Mouse (Mus musculus): ENCODE data around the gene Parm1.

Parm1 gene

DNA sequence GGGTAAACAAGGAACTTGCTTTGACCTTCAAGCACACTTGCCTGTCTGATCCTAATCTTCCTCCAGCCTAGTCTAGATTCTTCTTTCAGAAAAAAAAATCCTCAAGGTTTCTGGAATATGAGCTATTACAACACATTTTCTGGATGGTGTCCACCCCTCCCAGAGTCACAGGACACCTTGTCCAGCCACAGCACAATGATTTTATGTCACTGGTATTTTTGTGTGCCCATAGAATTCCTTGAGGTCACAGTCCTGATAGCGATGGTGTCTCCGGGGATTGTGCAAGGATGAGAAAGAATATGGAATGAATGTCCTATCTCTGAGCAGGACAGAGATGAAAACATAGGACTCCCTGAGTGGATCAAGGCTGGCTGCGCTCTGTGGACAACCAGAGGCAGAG is 48.0 kb downstream of the Parm1 start:
- intact Hi-C loops (cut with DNase I) = no loop called here

DNA sequence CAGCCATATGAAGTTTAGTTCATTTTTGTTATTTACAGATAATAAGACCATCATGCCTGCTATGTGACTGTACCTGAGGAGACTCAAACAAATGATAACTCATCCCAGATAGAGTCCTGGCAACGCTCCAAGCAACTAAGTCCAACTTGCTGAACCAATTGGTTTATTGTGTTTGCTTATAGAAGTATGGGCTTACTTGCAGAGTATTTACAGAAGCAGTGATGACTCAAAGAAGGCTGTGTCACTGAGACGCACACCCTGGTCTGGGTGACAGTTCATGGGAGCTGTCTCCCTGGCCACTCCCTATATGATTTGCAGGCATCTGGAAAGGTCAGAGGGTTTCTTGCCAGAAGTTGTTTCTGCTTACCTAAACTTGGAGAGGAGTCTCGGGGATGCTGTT is 49.2 kb downstream of the Parm1 start:
- intact Hi-C loops (cut with DNase I) = no loop called here

- intact Hi-C loops (cut with DNase I) = no loop called here
These were observed 56.8 kb downstream of the Parm1 start for GRCm38 (mm10) chr5:91574211-91574610.

- intact Hi-C loops (cut with DNase I) = loop anchor here (5.0 kb wide), 1 partner anchor 62 kb away; the partner anchor contains the start of gene Parm1
These were observed 61.5 kb downstream of the Parm1 start for GRCm38 (mm10) chr5:91578924-91579323.

GRCm38 (mm10) chr5:91581799-91582198 is 64.4 kb downstream of the Parm1 start:
- intact Hi-C loops (cut with DNase I) = no loop called here

GRCm38 (mm10) chr5:91586206-91586605 is 68.8 kb downstream of the Parm1 start:
- intact Hi-C loops (cut with DNase I) = no loop called here

- intact Hi-C loops (cut with DNase I) = no loop called here
These were observed 76.7 kb downstream of the Parm1 start for GRCm38 (mm10) chr5:91594083-91594482.

DNA sequence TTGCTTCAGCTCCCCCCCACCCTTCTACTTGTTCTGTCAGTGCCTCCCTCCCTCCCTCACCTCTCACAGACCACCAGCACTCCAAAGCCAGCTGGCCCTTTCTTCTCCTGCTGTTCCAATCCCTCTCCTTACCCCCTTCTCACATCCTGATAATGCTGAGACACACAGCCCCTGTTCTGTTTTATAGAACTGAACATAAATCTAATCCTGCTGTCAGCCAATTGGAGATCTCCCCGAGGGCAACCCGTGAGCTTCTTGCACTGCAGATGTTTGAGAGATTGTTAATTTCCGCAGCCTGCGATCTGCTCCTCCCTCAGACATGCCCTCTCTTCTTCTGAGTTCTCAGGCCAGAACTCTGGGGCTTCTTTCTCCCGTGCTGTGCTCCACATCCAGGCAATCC is 79.8 kb downstream of the Parm1 start:
- intact Hi-C loops (cut with DNase I) = no loop called here

- intact Hi-C loops (cut with DNase I) = no loop called here
These were observed 82.4 kb downstream of the Parm1 start for GRCm38 (mm10) chr5:91599801-91600200.

DNA sequence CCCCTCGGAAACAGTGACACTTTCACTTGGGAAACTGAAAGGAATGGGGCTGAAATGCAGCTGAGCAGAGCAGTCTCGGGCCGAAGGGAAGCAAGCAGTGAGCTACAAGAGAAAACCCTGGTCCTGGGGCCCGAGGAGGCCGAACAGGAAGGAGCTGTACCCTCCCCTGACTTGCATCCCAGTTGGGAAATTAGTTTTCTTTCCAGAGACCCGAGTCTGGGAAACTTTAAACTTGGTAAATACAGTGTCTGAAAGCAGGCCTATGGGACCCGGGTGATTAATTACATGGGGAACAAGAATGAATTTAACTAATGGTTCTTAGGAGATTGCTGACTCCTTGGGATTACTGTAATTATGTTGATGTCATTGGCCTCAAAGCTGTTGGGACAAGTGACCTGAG is 85.9 kb downstream of the Parm1 start:
- intact Hi-C loops (cut with DNase I) = no loop called here

GRCm38 (mm10) chr5:91603787-91604439 is 86.5 kb downstream of the Parm1 start:
- intact Hi-C loops (cut with DNase I) = no loop called here

- intact Hi-C loops (cut with DNase I) = no loop called here
These were observed 89.8 kb downstream of the Parm1 start for GRCm38 (mm10) chr5:91607234-91607633.

- intact Hi-C loops (cut with DNase I) = no loop called here
These were observed 90.4 kb downstream of the Parm1 start for GRCm38 (mm10) chr5:91607841-91608240.

GRCm38 (mm10) chr5:91609041-91609440 is 91.6 kb downstream of the Parm1 start:
- intact Hi-C loops (cut with DNase I) = no loop called here

GRCm38 (mm10) chr5:91609511-91610300 is 92.3 kb downstream of the Parm1 start:
- intact Hi-C loops (cut with DNase I) = no loop called here

- intact Hi-C loops (cut with DNase I) = no loop called here
These were observed 93.1 kb downstream of the Parm1 start for GRCm38 (mm10) chr5:91610499-91610898.

- intact Hi-C loops (cut with DNase I) = no loop called here
These were observed 94.2 kb downstream of the Parm1 start for GRCm38 (mm10) chr5:91611589-91611988.

- intact Hi-C loops (cut with DNase I) = no loop called here
These were observed 100.2 kb downstream of the Parm1 start for GRCm38 (mm10) chr5:91617331-91618233.

- intact Hi-C loops (cut with DNase I) = no loop called here
These were observed 101.3 kb downstream of the Parm1 start for GRCm38 (mm10) chr5:91618661-91619173.

- intact Hi-C loops (cut with DNase I) = no loop called here
These were observed 103.8 kb downstream of the Parm1 start for GRCm38 (mm10) chr5:91621197-91621596.

DNA sequence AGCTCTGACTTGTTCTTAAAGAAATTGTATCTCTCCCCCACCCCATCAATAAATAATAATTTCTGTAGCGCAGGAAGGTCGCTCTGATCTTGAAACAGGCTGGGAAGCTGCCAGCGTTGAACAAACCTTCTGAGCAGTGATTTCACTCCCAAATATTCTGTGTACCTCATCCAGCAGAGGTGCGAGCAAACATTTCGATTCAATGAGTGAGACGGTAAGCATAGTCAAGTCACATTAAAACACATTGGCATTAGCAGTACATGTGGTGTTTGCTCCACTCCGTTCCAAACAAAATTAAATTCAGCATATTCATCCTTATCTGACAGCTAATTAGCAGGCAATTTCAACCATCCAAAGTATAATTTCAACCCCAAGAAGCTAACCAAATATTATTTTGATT is 109.4 kb downstream of the Parm1 start:
- intact Hi-C loops (cut with DNase I) = no loop called here

DNA sequence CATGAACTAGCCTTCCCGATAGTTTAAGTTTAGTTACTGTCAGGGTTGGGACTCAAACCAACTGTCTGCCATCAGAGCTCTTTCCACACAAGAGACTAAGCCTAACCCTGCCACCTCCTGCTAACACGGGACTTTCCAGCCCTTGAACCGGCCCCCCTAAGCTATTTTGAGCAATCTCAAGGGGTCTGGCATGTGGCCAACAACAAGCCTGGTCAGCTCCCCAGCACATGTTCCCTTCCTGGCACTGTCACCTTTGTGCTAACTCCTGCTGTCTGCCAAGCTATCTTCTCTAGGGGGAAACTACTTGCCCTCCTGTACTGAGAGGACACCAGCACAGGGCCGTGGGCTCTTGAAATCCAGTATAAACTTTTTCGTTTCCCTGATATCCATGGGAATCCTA is 112.1 kb downstream of the Parm1 start:
- intact Hi-C loops (cut with DNase I) = no loop called here

Measured in adrenal gland (tissue).